Mouse (Mus musculus): ENCODE measurements at regions not wholly inside any gene's neighbourhood (a gene's known extent, or its start where the extent isn't known, plus 50 kb on each side); places are given as distances from the start of the nearest gene placed in this dataset.

GRCm38 (mm10) chr6:11647651-11648050 is 259.6 kb downstream of the Ndufa4 start:
- WGBS = 31% methylated on average over 1 of the region's 1 CpGs
- Histone ChIP-seq H3K4me3 (replicated peaks; ENCODE audit: control insufficient read depth, low read depth, low read length) (no peak overlapping the region), H3K27ac (ENCODE audit: control insufficient read depth, insufficient read depth, low read depth, low read length, poor library complexity) (no peak overlapping the region), H3K4me1 (ENCODE audit: control insufficient read depth, insufficient read depth, low read length) (no peaks in the 10 kb centered on the region)
- TF ChIP-seq CTCF (IDR thresholded peaks at IDR 0.05; ENCODE audit: control insufficient read depth, insufficient read depth, low read length) (no peak), POLR2A (IDR thresholded peaks at IDR 0.05; ENCODE audit: borderline replicate concordance, control insufficient read depth, low read depth, low read length) (no peak)

- 65% methylated on average over 4 of the region's 4 CpGs for WGBS
- H3K4me1 ChIP-seq (ENCODE audit: control insufficient read depth, insufficient read depth, low read length) = no peaks in the 10 kb centered on the region
Measured at GRCm38 (mm10) chr6:11613331-11613730, 294.0 kb downstream of the Ndufa4 start.

GRCm38 (mm10) chr6:11608214-11608613 is 299.1 kb downstream of the Ndufa4 start:
- no peak overlapping the region for H3K27ac ChIP-seq (ENCODE audit: control insufficient read depth, insufficient read depth, low read depth, low read length, poor library complexity)
- TF ChIP-seq CTCF (IDR thresholded peaks at IDR 0.05; ENCODE audit: control insufficient read depth, insufficient read depth, low read length) (no peak), POLR2A (IDR thresholded peaks at IDR 0.05; ENCODE audit: borderline replicate concordance, control insufficient read depth, low read depth, low read length) (no peak)
- H3K4me1 ChIP-seq (ENCODE audit: control insufficient read depth, insufficient read depth, low read length) = no peaks in the 10 kb centered on the region
- H3K4me3 ChIP-seq (replicated peaks; ENCODE audit: control insufficient read depth, low read depth, low read length) = no peak overlapping the region

More at GRCm38 (mm10) chr6:11613331-11613730, 294.0 kb downstream of the Ndufa4 start:
- H3K27ac ChIP-seq (ENCODE audit: control insufficient read depth, insufficient read depth, low read depth, low read length, poor library complexity) = no peak overlapping the region
- TF ChIP-seq POLR2A (IDR thresholded peaks at IDR 0.05; ENCODE audit: borderline replicate concordance, control insufficient read depth, low read depth, low read length) (no peak), CTCF (IDR thresholded peaks at IDR 0.05; ENCODE audit: control insufficient read depth, insufficient read depth, low read length) (no peak)
- no peak overlapping the region for H3K4me3 ChIP-seq (replicated peaks; ENCODE audit: control insufficient read depth, low read depth, low read length)

- Histone ChIP-seq H3K4me1 (ENCODE audit: control insufficient read depth, insufficient read depth, low read length) (no peaks in the 10 kb centered on the region), H3K4me3 (replicated peaks; ENCODE audit: control insufficient read depth, low read depth, low read length) (no peak overlapping the region), H3K27ac (ENCODE audit: control insufficient read depth, insufficient read depth, low read depth, low read length, poor library complexity) (no peak overlapping the region)
- 75% methylated on average over 2 of the region's 2 CpGs for WGBS
- TF ChIP-seq CTCF (IDR thresholded peaks at IDR 0.05; ENCODE audit: control insufficient read depth, insufficient read depth, low read length) = no peak
- TF ChIP-seq POLR2A (IDR thresholded peaks at IDR 0.05; ENCODE audit: borderline replicate concordance, control insufficient read depth, low read depth, low read length) = no peak
Measured at GRCm38 (mm10) chr6:11607696-11608095, 299.6 kb downstream of the Ndufa4 start.

- 45% methylated on average over 3 of the region's 3 CpGs for WGBS
- H3K27ac ChIP-seq (ENCODE audit: control insufficient read depth, insufficient read depth, low read depth, low read length, poor library complexity) = no peak overlapping the region
- no peak overlapping the region for H3K4me3 ChIP-seq (replicated peaks; ENCODE audit: control insufficient read depth, low read depth, low read length)
- TF ChIP-seq POLR2A (IDR thresholded peaks at IDR 0.05; ENCODE audit: borderline replicate concordance, control insufficient read depth, low read depth, low read length) = no peak
- TF ChIP-seq CTCF (IDR thresholded peaks at IDR 0.05; ENCODE audit: control insufficient read depth, insufficient read depth, low read length) = no peak
- no peaks in the 10 kb centered on the region for H3K4me1 ChIP-seq (ENCODE audit: control insufficient read depth, insufficient read depth, low read length)
Measured at GRCm38 (mm10) chr6:11606055-11606454, 301.2 kb downstream of the Ndufa4 start.

GRCm38 (mm10) chr6:11605526-11605925 is 301.8 kb downstream of the Ndufa4 start:
- TF ChIP-seq CTCF (IDR thresholded peaks at IDR 0.05; ENCODE audit: control insufficient read depth, insufficient read depth, low read length) (no peak), POLR2A (IDR thresholded peaks at IDR 0.05; ENCODE audit: borderline replicate concordance, control insufficient read depth, low read depth, low read length) (no peak)
- H3K4me3 ChIP-seq (replicated peaks; ENCODE audit: control insufficient read depth, low read depth, low read length) = no peak overlapping the region
- no peaks in the 10 kb centered on the region for H3K4me1 ChIP-seq (ENCODE audit: control insufficient read depth, insufficient read depth, low read length)
- WGBS = 69% methylated on average over 4 of the region's 4 CpGs
- H3K27ac ChIP-seq (ENCODE audit: control insufficient read depth, insufficient read depth, low read depth, low read length, poor library complexity) = no peak overlapping the region

- Histone ChIP-seq H3K4me1 (ENCODE audit: control insufficient read depth, insufficient read depth, low read length) (no peaks in the 10 kb centered on the region), H3K27ac (ENCODE audit: control insufficient read depth, insufficient read depth, low read depth, low read length, poor library complexity) (no peak overlapping the region), H3K4me3 (replicated peaks; ENCODE audit: control insufficient read depth, low read depth, low read length) (no peak overlapping the region)
- WGBS = 36% methylated on average over 2 of the region's 2 CpGs
- TF ChIP-seq CTCF (IDR thresholded peaks at IDR 0.05; ENCODE audit: control insufficient read depth, insufficient read depth, low read length) = no peak
- no peak for TF ChIP-seq POLR2A (IDR thresholded peaks at IDR 0.05; ENCODE audit: borderline replicate concordance, control insufficient read depth, low read depth, low read length)
Measured at GRCm38 (mm10) chr6:11594936-11595335, 312.4 kb downstream of the Ndufa4 start.

GRCm38 (mm10) chr6:11593583-11594271 is 313.6 kb downstream of the Ndufa4 start:
- H3K4me1 ChIP-seq (ENCODE audit: control insufficient read depth, insufficient read depth, low read length) = no peaks in the 10 kb centered on the region
- no peak overlapping the region for H3K27ac ChIP-seq (ENCODE audit: control insufficient read depth, insufficient read depth, low read depth, low read length, poor library complexity)
- TF ChIP-seq CTCF (IDR thresholded peaks at IDR 0.05; ENCODE audit: control insufficient read depth, insufficient read depth, low read length) = no peak
- no peak for TF ChIP-seq POLR2A (IDR thresholded peaks at IDR 0.05; ENCODE audit: borderline replicate concordance, control insufficient read depth, low read depth, low read length)
- WGBS = 4% methylated on average over 14 of the region's 14 CpGs
- peak overlapping the region; percentile 6 for H3K4me3 ChIP-seq (replicated peaks; ENCODE audit: control insufficient read depth, low read depth, low read length)

GRCm38 (mm10) chr6:11576091-11576490 is 331.2 kb downstream of the Ndufa4 start:
- 84% methylated on average over 5 of the region's 5 CpGs for WGBS
- no peaks in the 10 kb centered on the region for H3K4me1 ChIP-seq (ENCODE audit: control insufficient read depth, insufficient read depth, low read length)
- no peak overlapping the region for H3K27ac ChIP-seq (ENCODE audit: control insufficient read depth, insufficient read depth, low read depth, low read length, poor library complexity)
- no peak for TF ChIP-seq CTCF (IDR thresholded peaks at IDR 0.05; ENCODE audit: control insufficient read depth, insufficient read depth, low read length)
- H3K4me3 ChIP-seq (replicated peaks; ENCODE audit: control insufficient read depth, low read depth, low read length) = no peak overlapping the region
